Mouse (Mus musculus) cortical plate, adult 2 months (tissue): Measurements from ENCODE around the gene Syna. TPM values are rescaled to one million over a fixed set of nuclear protein-coding genes. Genes with fewer than 3 reads are reported as not detected.

Experiments
- H3K27ac ChIP-seq: fragments of 200-500 bp; 2 replicates; pipeline ENCODE4 v1.5.1; 2012; ENCODE audit warnings: low read length, control low read depth, inconsistent platforms; ENCODE audit not compliant: insufficient read depth
- H3K4me1 ChIP-seq: fragments of 200-500 bp; 2 replicates; pipeline ENCODE4 v1.6.1; 2011; ENCODE audit warnings: low read length; ENCODE audit not compliant: control insufficient read depth, insufficient read depth
- H3K4me3 ChIP-seq: fragments of 200-500 bp; 2 replicates; pipeline ENCODE4 v1.5.1; 2011; ENCODE audit warnings: mild to moderate bottlenecking, low read length, control low read depth; ENCODE audit not compliant: insufficient read depth
- CTCF ChIP-seq: fragments of 200-500 bp; IDR thresholded peaks from 2 replicates; pipeline ENCODE4 v1.5.1; 2011; ENCODE audit warnings: mild to moderate bottlenecking, control low read depth, low read length; ENCODE audit not compliant: insufficient read depth; ENCODE audit errors: extremely low read depth
- POLR2A ChIP-seq: fragments of 200-500 bp; IDR thresholded peaks from 2 replicates; pipeline ENCODE4 v1.6.1; 2011; ENCODE audit warnings: mild to moderate bottlenecking, low read length, control low read depth; ENCODE audit not compliant: insufficient read depth; ENCODE audit errors: extremely low read depth
- polyA plus RNA-seq: library from polyadenylated mRNA; depleted of rRNA; stranded (reverse); fragments of >200 nt; gene quantifications from 2 replicates; pipeline ENCODE4 v1.2.3, GENCODE M21; 2012

Gene Syna
- polyA plus RNA-seq, 1 experiment: 0.06 TPM

DNA sequence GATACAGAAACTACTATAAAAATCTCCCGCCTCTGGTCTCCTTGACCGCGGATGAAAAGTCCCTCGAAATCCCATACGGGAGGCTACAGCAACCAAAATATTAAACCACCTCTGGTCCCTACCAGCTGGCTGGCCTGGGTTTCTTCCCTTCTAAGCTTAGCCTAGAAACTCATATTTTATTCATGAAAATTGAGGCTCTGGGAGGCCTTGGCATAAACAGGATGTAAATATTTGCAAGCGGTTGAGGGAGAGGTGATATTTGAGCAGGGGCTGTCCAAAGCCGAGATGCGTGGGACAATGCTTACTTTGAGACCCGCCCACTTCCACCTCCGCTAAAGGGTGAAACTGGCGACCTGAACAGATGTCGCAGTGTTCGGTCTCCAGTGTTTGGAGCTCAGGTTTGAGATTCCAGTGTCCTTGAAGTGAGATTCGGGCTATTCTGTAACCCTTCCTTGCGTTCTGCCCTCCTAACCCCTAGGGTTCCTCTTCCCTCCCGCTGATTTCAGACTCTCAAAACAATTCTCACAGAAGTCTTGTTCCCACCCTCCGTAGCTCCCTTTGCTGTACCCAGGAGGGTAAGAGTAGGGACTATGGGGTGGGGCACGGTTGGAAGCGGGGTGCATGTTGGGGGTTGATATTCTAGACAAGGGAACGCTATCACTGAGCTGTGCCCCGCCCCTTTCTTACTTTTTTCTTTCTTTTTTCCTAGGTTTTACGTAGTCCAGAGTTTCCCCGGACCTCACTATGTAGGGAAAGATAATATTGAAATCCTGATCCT lies 11.9 kb upstream of the Syna start:
- H3K4me1 ChIP-seq: peaks cover 4% of the 10 kb centered on the region; the same call in 1 of the 2 replicates

DNA sequence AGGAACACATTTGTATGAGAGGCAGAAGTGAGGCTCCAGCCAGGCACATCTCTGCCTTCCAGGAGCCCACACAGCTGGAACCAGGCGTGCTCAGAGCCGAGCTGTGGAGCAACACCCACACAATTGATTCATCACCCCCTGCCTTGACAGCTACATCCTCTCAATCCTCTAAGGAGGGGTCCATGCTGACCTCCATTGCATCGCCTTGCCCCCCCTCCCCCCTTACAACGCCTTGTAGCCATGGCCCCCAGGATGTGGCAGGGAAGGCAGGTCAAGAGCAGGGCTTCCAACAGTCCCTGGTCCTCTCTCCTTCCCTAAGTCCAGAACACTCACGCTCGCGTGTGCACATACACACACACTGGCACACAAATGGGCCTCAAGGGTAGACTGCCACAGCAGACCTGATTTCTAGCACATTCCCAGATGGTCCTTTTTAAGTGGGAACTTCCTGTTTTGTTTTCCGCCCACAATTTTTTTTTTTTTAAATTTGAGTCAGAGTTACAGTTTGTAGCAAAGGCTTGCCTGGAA lies 9.1 kb upstream of the Syna start:
- no peak overlapping the region for H3K4me3 ChIP-seq
- TF ChIP-seq POLR2A (no peak), CTCF (no peak)
- H3K4me1 ChIP-seq: peaks cover 4% of the 10 kb centered on the region; the same call in 1 of the 2 replicates
- no peak overlapping the region for H3K27ac ChIP-seq

More for the DNA sequence above, 11.9 kb upstream of the Syna start:
- TF ChIP-seq CTCF (no peak), POLR2A (no peak)
- peak overlapping the region; percentile 1; the same call in 1 of the 2 replicates for H3K27ac ChIP-seq
- H3K4me3 ChIP-seq: peak overlapping the region; percentile 38

DNA sequence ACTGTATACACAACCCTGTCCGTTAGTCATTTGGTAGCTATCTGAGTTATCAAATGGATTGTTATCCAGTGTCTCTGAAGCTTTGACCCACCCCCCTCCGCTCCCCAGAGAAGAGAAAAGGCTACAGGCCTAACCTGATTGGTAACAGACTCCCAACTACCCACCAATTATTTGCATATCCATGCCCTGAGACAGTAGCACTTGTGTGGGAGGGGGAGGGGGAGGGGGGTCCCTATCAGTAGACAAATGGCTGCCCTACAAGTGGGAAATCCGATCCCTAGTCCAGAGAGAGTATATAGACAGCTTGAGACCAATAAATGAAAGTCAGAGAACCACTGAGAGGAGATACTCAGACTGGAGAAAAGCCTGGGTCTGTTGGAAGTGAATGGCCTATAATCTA lies 8.1 kb upstream of the Syna start:
- TF ChIP-seq CTCF (no peak), POLR2A (no peak)
- H3K4me3 ChIP-seq: no peak overlapping the region
- H3K27ac ChIP-seq: no peak overlapping the region
- H3K4me1 ChIP-seq: peaks cover 5% of the 10 kb centered on the region; the same call in 1 of the 2 replicates

DNA sequence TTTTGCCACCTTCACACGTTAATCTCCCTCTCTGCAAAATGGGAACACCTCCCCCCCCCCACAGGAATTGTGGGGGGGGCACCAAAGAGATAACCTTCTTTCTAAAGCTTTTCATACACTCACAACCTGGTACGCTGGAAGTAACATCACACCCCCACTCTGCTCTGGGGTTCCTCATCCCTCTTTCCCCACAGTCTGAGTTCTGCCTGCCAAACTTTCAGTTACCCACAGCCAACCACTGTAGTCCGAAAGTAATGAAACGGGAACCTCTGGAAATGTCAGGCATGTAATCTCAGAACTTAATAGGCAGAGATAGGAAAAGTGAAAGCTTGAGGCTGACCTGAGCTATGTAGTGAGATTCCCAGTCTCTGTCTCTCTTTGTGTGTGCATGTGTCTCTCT lies 7.5 kb upstream of the Syna start:
- Histone ChIP-seq H3K4me3 (no peak overlapping the region), H3K27ac (no peak overlapping the region), H3K4me1 (peaks cover 6% of the 10 kb centered on the region; the same call in 1 of the 2 replicates)
- TF ChIP-seq CTCF: no peak
- TF ChIP-seq POLR2A: no peak

DNA sequence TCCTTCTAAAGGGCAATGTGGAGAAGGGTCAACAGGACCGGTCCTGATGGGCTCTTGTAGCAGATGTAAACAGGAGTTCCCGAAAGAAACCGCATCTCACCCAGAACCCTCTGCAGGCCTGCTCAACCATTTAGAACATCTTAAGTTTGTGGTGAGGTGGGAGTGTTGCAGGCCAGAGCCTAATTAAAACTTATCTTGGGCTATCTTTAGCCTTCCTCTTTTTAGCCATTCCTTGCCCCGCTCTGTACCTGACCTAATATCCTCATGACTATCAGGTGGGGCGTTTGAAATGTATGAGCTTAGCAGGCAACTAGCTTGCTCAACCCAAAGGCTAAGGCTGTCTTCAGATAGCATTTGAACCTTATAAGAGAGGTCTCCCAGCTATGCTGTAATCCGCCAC lies 5.7 kb upstream of the Syna start:
- H3K27ac ChIP-seq: no peak overlapping the region
- peaks cover 6% of the 10 kb centered on the region; the same call in 1 of the 2 replicates for H3K4me1 ChIP-seq
- TF ChIP-seq CTCF (no peak), POLR2A (no peak)
- no peak overlapping the region for H3K4me3 ChIP-seq

DNA sequence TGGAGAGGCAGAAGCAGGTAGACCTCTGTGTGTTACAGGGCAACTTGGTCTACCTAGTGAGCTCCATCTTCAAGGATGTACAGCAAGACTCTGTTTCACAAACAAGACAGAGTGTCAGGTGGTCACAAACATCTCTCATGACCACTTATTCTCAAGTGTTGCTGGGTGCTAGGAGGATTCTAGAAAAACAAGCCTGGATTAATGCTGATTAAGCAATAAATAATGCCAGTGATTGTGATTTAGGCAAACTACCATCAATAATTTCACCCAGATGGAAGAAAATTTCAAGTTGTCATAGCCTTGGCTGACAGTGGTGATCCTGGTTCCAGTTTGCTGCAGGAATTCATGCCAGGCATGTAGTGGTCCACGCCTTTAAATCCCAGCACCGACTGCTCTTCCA lies 4.3 kb upstream of the Syna start:
- no peak overlapping the region for H3K27ac ChIP-seq
- TF ChIP-seq POLR2A: no peak
- TF ChIP-seq CTCF: no peak
- peaks cover 6% of the 10 kb centered on the region; the same call in 1 of the 2 replicates for H3K4me1 ChIP-seq
- no peak overlapping the region for H3K4me3 ChIP-seq

DNA sequence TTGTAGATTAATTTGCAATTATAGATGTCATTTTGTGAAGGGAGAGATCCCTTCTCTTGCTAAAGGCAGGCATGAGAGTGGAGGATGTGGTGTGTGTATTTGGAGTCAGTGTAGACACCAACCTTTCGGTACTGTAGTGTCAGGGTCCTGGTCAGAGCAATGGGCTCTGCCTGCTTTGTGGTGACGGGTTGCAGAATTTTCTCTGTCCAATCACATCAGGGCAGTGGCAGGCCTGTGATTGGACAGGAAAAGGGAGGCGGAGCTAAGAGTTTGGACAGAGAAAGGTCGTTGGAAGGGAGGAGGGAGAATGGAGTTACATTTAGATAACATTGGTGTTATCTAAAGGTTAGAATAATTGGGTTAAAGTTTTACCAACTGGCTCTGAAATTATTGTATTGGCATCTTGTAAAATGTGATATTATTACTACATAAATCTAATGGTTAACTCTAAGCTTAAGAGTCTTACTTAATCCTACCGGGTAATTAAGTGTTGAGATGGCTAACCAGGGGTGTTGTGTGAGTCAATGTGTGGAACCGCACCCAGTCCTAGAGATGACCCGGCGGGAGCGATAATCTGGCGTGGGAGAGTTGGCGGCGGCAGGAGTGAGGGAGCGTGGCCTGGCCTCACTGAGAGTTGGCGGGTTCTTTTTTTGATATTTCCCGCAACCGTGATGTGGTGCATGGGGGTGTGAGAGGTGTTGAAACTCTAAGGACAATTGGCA lies 640 bp upstream of the Syna start:
- H3K27ac ChIP-seq: no peak overlapping the region
- H3K4me1 ChIP-seq: 0 out of 2 replicates have a peak, but pooled peaks cover 2% of the 10 kb centered on the region
- TF ChIP-seq POLR2A (no peak), CTCF (no peak)
- no peak overlapping the region for H3K4me3 ChIP-seq

DNA sequence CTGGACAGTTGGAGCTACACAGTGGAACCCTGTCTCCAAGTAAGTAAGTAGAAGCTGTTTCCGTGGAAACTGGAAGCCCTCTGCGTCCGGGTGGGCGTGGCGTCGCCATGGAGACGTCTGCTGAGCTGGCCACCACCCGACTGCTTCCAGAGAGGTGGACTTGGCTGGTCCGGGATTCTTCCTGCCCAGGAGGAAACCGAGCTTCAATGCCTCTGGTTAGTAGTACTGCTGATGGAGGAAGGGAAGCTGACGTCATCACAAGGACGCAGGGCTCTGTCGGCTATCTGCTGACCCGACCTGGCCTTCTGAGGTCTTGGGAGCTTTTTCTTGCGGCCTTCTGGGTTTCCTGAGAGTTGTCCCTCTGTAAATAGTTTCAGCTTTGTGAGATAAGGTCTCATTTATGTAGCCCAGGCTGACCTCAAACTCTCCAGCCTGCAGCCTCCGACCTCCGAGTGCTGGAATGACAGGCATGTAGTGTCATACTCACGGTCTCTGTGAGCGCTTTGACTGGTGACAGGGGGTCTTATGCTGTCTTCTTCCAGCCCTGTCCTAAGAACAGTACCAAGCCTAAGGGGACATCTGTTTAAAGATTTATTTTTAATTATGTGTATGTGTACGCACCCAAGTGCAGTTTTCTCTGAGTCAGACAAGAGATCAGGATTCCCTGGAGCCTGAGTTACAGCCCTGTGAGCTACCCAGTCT lies 4.4 kb downstream of the Syna start:
- peaks cover 4% of the 10 kb centered on the region; the same call in 1 of the 2 replicates for H3K4me1 ChIP-seq
- H3K27ac ChIP-seq: no peak overlapping the region
- no peak for TF ChIP-seq CTCF
- TF ChIP-seq POLR2A: peak; percentile 35; the same call in 1 of the 2 replicates
- peak overlapping the region; percentile 9; the same call in 1 of the 2 replicates for H3K4me3 ChIP-seq

DNA sequence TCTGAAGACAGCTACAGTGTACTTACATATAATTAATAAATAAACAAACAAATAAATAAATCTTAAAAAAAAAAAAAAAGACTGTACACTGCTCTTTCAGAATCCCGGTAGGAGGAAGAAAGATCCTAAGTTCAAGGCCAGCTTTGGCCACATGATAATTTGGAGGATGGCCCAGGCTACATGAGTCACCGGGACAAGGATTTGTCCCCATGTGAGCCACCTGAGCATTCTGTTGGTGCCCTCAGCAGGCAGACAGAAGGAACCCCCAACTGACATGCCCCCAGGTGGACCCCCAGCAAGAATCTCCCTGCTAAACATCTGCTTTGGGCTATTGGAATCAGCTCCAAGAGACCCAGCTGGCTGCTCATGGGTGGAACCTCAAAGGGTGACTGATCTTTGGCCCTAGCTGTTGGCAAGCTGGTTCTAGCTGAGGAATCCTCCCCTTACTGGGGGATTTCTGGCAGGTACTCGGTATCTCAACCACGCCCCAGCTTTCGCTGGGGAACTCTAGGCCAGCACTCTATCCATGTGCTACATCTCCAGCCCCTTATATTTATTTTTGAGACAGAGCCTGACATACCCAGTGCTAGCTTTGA lies 5.9 kb downstream of the Syna start:
- peaks cover 5% of the 10 kb centered on the region; the same call in 1 of the 2 replicates for H3K4me1 ChIP-seq
- H3K27ac ChIP-seq: no peak overlapping the region
- no peak for TF ChIP-seq CTCF
- no peak for TF ChIP-seq POLR2A
- H3K4me3 ChIP-seq: no peak overlapping the region
